Mouse (Mus musculus) liver, embryonic 16.5 days (tissue): Measurements from ENCODE around the gene Zdhhc20. TPM values are rescaled to one million over a fixed set of nuclear protein-coding genes. Genes with fewer than 3 reads are reported as not detected.
A peak's percentile ranks its signal among the peaks of the same experiment; 100 is the strongest.
"Not testable (repeated sequence)": the region's sequence is repeated elsewhere in the genome, so short reads cannot be mapped to it uniquely, and the experiment has no call there.

Experiments used
- ATAC-seq: fragments of 200-750 bp; cut with Nextera tagmentation; 2 replicates; pipeline ENCODE4 v1.8.0; 2017; ENCODE audit warnings: low read depth, mild to moderate bottlenecking, moderate number of reproducible peaks, moderate library complexity
- H3K27ac ChIP-seq: fragments of 300-500 bp; sonication (generic); 2 replicates; pipeline ENCODE4 v1.5.1; 2014; ENCODE audit warnings: mild to moderate bottlenecking, low read length
- H3K27me3 ChIP-seq: fragments of 300-500 bp; sonication (generic); 2 replicates; pipeline ENCODE4 v1.6.1; 2014; ENCODE audit warnings: low read depth, low read length, mixed read lengths; ENCODE audit not compliant: control insufficient read depth, insufficient read depth
- H3K36me3 ChIP-seq: fragments of 300-500 bp; sonication (generic); 2 replicates; pipeline ENCODE4 v1.6.1; 2014; ENCODE audit warnings: mild to moderate bottlenecking; ENCODE audit not compliant: control insufficient read depth, insufficient read depth
- H3K4me1 ChIP-seq: fragments of 300-500 bp; sonication (generic); 2 replicates; pipeline ENCODE4 v1.6.1; 2014; ENCODE audit warnings: low read depth, low read length, mixed read lengths; ENCODE audit not compliant: control insufficient read depth
- H3K4me2 ChIP-seq: fragments of 300-500 bp; sonication (generic); 2 replicates; pipeline ENCODE4 v1.6.1; 2014; ENCODE audit warnings: low read depth, low read length, mixed read lengths
- H3K4me3 ChIP-seq: fragments of 300-500 bp; sonication (generic); 2 replicates; pipeline ENCODE4 v1.5.1; 2014; ENCODE audit warnings: low read depth, mild to moderate bottlenecking, low read length
- H3K9ac ChIP-seq: fragments of 300-500 bp; sonication (generic); 2 replicates; pipeline ENCODE4 v1.6.1; 2014; ENCODE audit warnings: low read depth, low read length
- H3K9me3 ChIP-seq: fragments of 300-500 bp; sonication (generic); replicated peaks from 2 replicates; pipeline ENCODE4 v1.6.1; 2016; ENCODE audit warnings: low read length; ENCODE audit not compliant: control insufficient read depth
- WGBS: fragments of 180-500 bp; shearing (Covaris S2); extraction: QIAGEN DNeasy Blood & Tissue Kit; methylation state at CpG from one replicate; pipeline ENCODE4 v1.1.7; 2014; ENCODE audit not compliant: insufficient replicate concordance; 5-methylcytosine and 5-hydroxymethylcytosine counted together
- polyA plus RNA-seq: library from polyadenylated mRNA; unstranded; fragments of >200 nt; fragmentation: Nextera tagmentation; extraction: Ambion mirVana; gene quantifications from 2 replicates; pipeline ENCODE4 v1.2.1, GENCODE M21; 2015

The Zdhhc20 gene
- polyA plus RNA-seq, 1 experiment from 2014 or later = 12.5 TPM

DNA sequence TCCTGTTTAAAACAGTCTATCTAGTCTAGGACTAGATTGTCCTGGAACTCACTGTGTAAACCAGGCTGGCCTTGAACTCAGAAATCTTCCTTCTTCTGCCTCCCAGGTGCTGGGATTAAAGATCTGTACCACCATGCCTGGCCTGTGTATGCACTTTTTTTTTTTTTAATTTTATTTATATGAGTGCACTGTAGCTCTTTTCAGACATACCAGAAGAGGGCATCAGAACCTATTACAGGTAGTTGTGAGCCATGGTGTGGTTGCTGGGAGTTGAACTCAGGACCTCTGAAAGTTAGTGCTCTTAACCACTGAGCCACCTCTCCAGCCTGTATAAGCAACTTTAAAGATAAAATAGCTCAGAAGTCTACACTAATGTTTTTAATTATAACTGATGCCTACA lies 9.0 kb downstream of the Zdhhc20 start:
- no peaks in the 10 kb centered on the region for H3K36me3 ChIP-seq
- no peak overlapping the region for H3K4me2 ChIP-seq
- H3K4me3 ChIP-seq = no peak overlapping the region
- H3K4me1 ChIP-seq = peaks cover 2% of the 10 kb centered on the region; the same call in 1 of the 2 replicates
- no peak overlapping the region for H3K27ac ChIP-seq
- no peaks in the 10 kb centered on the region for H3K9me3 ChIP-seq
- no peaks in the 10 kb centered on the region for H3K27me3 ChIP-seq
- no peak for ATAC-seq
- no peak overlapping the region for H3K9ac ChIP-seq

DNA sequence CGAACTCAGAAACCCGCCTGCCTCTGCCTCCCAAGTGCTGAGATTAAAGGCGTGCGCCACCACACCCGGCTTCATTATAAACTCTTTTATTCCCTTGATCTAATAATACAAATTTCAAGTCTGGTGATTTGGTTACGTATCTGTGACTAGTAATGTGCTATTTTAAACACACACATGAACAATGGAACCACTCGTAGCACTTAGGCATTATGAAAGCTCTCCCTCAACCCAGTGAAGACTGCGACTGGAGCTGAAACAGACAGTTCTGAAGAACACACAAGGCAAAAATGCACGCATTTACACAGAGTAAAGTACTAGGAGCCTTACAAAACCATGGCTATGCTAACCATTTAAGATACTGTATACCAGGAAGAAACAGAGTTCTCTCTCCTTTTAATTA lies 12.2 kb downstream of the Zdhhc20 start:
- H3K36me3 ChIP-seq = no peaks in the 10 kb centered on the region

DNA sequence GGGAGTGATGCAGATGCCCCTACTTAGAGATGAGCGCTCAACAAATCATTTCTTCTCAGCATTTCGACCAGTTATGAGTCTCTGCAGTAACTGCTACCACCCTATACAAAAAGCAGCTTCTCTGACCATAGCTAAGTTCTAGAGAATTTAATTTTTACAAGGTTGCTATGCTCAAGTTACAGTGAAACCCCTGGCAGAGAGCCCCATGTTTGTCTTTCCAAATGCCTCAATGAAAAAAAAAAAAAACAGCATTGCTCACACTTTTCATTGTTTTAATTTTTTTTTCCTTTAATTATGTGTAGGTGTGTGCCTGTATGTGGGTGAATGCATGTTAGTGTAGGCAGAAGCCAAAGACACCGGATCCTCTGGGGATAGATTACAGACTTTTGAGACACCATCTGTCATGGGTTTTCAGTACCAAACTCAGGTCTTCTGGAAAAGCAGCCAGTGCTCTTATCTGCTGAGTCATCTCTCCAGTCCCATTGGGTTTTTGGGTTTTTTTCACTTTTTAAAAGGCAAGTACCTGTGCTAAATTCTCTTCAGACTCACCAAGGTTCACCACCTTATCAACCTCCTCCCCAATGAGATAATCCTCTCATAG lies 23.3 kb downstream of the Zdhhc20 start:
- 72% methylated on average over 3 of the region's 3 CpGs for WGBS
- no peaks in the 10 kb centered on the region for H3K9me3 ChIP-seq

More for the DNA sequence above, 12.2 kb downstream of the Zdhhc20 start:
- no peak overlapping the region for H3K27ac ChIP-seq
- H3K4me2 ChIP-seq = no peak overlapping the region
- no peak overlapping the region for H3K4me3 ChIP-seq
- no peaks in the 10 kb centered on the region for H3K9me3 ChIP-seq
- H3K9ac ChIP-seq = no peak overlapping the region
- no peak for ATAC-seq
- WGBS = 83% methylated on average over 9 of the region's 9 CpGs
- no peaks in the 10 kb centered on the region for H3K27me3 ChIP-seq
- peaks cover 2% of the 10 kb centered on the region; the same call in 1 of the 2 replicates for H3K4me1 ChIP-seq

DNA sequence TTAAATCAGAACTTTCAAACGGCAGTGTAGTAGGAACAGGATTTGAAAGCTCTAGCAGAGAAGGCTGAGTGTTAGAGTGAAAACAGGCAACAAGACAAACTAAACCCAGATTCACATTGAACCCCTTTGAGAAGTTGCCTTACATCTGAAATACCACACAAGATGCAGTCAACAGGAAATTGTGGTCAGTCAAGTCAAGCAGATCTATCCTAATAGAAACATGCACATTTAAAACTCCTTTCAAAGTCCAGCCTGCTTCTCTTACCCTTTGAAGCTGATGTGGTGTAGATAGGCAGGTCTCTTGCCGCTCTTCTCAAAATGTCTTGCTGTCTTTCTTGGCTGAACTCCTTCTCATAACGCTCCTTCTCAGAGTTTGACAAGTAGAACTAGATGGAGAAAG lies 24.8 kb downstream of the Zdhhc20 start:
- Histone ChIP-seq H3K9me3 (no peaks in the 10 kb centered on the region), H3K4me2 (no peak overlapping the region), H3K27me3 (no peaks in the 10 kb centered on the region), H3K9ac (no peak overlapping the region), H3K4me1 (no peaks in the 10 kb centered on the region; the same call in 1 of the 2 replicates), H3K27ac (no peak overlapping the region), H3K36me3 (no peaks in the 10 kb centered on the region), H3K4me3 (no peak overlapping the region)
- ATAC-seq = no peak
- 53% methylated on average over 3 of the region's 3 CpGs for WGBS

More for the DNA sequence above, 23.3 kb downstream of the Zdhhc20 start:
- no peak overlapping the region for H3K4me2 ChIP-seq
- no peak for ATAC-seq
- no peak overlapping the region for H3K27ac ChIP-seq
- no peaks in the 10 kb centered on the region for H3K36me3 ChIP-seq
- no peak overlapping the region for H3K4me3 ChIP-seq
- H3K9ac ChIP-seq = no peak overlapping the region
- H3K27me3 ChIP-seq = no peaks in the 10 kb centered on the region
- no peaks in the 10 kb centered on the region; the same call in 1 of the 2 replicates for H3K4me1 ChIP-seq

DNA sequence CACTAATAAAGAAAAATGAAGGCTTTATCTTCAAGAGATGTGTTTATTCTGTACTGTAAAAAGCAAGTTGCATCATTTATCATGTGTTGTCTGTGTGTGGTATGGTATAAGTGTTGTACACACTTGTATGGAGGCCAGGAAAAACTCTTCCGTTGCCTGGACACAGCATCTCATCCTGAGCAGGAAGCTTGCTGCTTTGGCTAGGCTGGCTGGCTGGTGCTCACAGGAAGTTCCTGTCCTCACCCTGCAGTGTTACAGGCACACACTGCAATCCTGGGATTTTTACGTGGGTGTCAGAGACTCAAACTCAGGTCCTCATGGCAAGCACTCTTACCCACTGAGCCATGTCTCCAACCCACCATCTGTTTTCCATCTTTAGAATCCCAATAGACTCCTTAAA lies 26.9 kb downstream of the Zdhhc20 start:
- no peak for ATAC-seq
- H3K4me3 ChIP-seq = no peak overlapping the region
- WGBS = 49% methylated on average over 2 of the region's 2 CpGs
- H3K27ac ChIP-seq = no peak overlapping the region
- no peaks in the 10 kb centered on the region for H3K27me3 ChIP-seq
- no peaks in the 10 kb centered on the region; the same call in 1 of the 2 replicates for H3K4me1 ChIP-seq
- H3K9me3 ChIP-seq = no peaks in the 10 kb centered on the region
- no peak overlapping the region for H3K4me2 ChIP-seq
- no peak overlapping the region for H3K9ac ChIP-seq
- H3K36me3 ChIP-seq = no peaks in the 10 kb centered on the region

DNA sequence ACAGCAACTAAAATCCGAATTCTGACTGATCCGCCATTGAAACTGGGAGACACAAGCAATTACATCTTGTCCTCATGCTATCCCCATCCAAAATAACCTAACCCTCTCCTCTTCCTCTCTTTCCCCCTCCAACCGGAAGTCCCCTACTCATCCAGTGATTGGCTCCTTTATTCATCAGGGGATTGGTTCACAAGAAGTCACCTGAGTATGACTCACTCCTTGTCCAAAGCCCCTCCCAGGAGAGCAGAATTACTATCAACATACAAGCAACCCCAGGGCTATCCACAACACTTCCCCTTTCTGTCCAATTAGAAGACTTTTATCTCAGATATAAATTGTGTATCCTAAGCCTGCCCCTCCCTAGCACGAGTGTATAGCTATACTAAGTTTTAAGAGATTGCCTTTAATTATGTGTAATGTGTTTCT lies 28.1 kb downstream of the Zdhhc20 start:
- H3K9ac ChIP-seq = no peak overlapping the region
- WGBS = 48% methylated on average over 4 of the region's 4 CpGs
- H3K9me3 ChIP-seq = no peaks in the 10 kb centered on the region
- H3K4me2 ChIP-seq = no peak overlapping the region
- H3K27me3 ChIP-seq = no peaks in the 10 kb centered on the region
- H3K4me3 ChIP-seq = no peak overlapping the region
- no peak overlapping the region for H3K27ac ChIP-seq
- no peaks in the 10 kb centered on the region; the same call in 1 of the 2 replicates for H3K4me1 ChIP-seq
- ATAC-seq = no peak
- no peaks in the 10 kb centered on the region for H3K36me3 ChIP-seq

DNA sequence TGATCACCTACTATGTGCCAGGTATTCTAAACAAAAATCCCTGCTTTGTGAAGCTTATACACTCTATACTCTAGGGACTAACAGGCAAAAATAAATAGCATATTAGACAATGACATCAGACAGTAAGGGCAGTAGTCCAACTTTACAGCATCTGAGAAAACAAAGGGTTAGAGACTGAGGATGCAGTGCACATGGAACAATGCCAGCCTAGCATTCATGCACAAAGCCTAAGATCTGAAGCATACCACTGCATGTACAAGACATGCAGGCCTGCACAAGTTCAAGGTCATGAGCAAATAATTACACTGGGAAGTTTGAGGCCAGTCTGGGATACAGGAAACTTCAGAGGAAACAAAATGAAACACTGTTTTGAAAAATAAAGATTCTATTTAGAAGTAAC lies 30.6 kb downstream of the Zdhhc20 start:
- H3K4me2 ChIP-seq = no peak overlapping the region
- H3K27ac ChIP-seq = no peak overlapping the region
- H3K36me3 ChIP-seq = no peaks in the 10 kb centered on the region
- no peak overlapping the region for H3K9ac ChIP-seq
- ATAC-seq = 0 out of 2 replicates have a peak, but pooled peaks have one; percentile 21
- no peaks in the 10 kb centered on the region for H3K4me1 ChIP-seq
- no peak overlapping the region for H3K4me3 ChIP-seq
- no peaks in the 10 kb centered on the region for H3K9me3 ChIP-seq
- no peaks in the 10 kb centered on the region for H3K27me3 ChIP-seq

DNA sequence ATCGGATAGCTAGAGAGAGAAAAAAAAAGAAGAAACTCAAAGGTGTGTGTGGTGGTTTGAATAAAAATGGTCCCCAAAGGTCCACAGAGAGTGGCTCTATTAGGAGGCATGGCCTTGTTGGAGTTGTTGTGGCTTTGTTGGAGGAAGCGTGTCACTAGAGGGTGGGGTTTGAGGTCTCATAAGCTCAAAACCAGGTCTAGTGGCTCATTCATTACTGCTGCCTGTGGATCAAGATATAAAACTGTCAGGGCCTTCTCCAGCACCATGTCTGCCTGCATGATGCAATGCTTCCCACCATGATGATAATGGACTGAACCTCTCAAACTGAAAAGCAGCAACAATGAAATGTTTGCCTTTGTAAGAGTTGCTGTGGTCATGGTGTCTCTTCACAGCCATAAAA lies 31.5 kb downstream of the Zdhhc20 start:
- Histone ChIP-seq H3K27me3 (no peaks in the 10 kb centered on the region), H3K4me2 (no peak overlapping the region), H3K9me3 (no peaks in the 10 kb centered on the region), H3K27ac (no peak overlapping the region), H3K36me3 (no peaks in the 10 kb centered on the region), H3K4me1 (no peaks in the 10 kb centered on the region), H3K9ac (no peak overlapping the region), H3K4me3 (no peak overlapping the region)
- WGBS = 74% methylated on average over 2 of the region's 2 CpGs
- no peak for ATAC-seq

DNA sequence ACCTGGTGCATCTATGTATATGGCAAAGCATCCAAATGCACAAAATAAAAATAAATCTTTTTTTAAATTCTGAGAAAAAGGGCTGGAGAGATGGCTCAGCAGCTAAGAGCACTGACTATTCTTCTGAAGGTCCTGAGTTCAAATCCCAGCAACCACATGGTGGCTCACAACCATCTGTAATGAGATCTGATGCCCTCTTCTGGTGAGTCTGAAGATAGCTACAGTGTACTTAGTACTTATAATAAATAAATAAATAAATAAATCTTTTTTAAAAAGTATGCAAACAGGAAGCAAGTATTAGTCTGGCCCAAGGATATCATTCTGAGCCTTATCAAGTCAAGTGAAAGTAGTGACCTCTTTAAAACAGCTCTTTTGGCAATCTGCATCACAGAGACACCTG lies 34.0 kb downstream of the Zdhhc20 start:
- H3K36me3 ChIP-seq, H3K4me3 ChIP-seq, H3K9ac ChIP-seq, ATAC-seq, H3K4me2 ChIP-seq, H3K27me3 ChIP-seq, H3K4me1 ChIP-seq, H3K27ac ChIP-seq, H3K9me3 ChIP-seq: not testable (repeated sequence)
